Mouse (Mus musculus) testis, adult 2 months (tissue): ENCODE results near the gene H2-Aa. TPM values are rescaled to one million over a fixed set of nuclear protein-coding genes. Genes with fewer than 3 reads are reported as not detected.

ENCODE experiments used
- H3K27ac ChIP-seq: fragments of 200-500 bp; 2 replicates; pipeline ENCODE4 v1.5.1; 2012; ENCODE audit warnings: low read depth, low read length; ENCODE audit not compliant: control insufficient read depth, insufficient read depth
- H3K27me3 ChIP-seq: fragments of 200-500 bp; 2 replicates; pipeline ENCODE4 v1.6.1; 2012; ENCODE audit warnings: mild to moderate bottlenecking, low read length, moderate library complexity; ENCODE audit not compliant: control insufficient read depth, insufficient read depth
- H3K36me3 ChIP-seq: fragments of 200-500 bp; 2 replicates; pipeline ENCODE4 v1.6.1; 2012; ENCODE audit warnings: mild to moderate bottlenecking, low read length; ENCODE audit not compliant: control insufficient read depth, insufficient read depth
- H3K4me1 ChIP-seq: fragments of 200-500 bp; 2 replicates; pipeline ENCODE4 v1.6.1; 2012; ENCODE audit warnings: low read length; ENCODE audit not compliant: control insufficient read depth, insufficient read depth
- H3K4me3 ChIP-seq: fragments of 200-500 bp; 2 replicates; pipeline ENCODE4 v1.5.1; 2012; ENCODE audit warnings: low read depth, mild to moderate bottlenecking, low read length, moderate library complexity, mixed read lengths; ENCODE audit not compliant: control insufficient read depth
- CTCF ChIP-seq: fragments of 200-500 bp; IDR thresholded peaks from 2 replicates; pipeline ENCODE4 v1.5.1; 2012; ENCODE audit warnings: low read depth, mild to moderate bottlenecking, inconsistent platforms, low read length, moderate library complexity; ENCODE audit not compliant: control insufficient read depth, insufficient read depth, insufficient replicate concordance
- POLR2A ChIP-seq: fragments of 200-500 bp; IDR thresholded peaks from 2 replicates; pipeline ENCODE4 v1.6.1; 2012; ENCODE audit warnings: low read depth, mild to moderate bottlenecking, inconsistent platforms, low read length, moderate library complexity; ENCODE audit not compliant: control insufficient read depth
- polyA plus RNA-seq: library from polyadenylated mRNA; depleted of rRNA; stranded (reverse); fragments of >200 nt; gene quantifications from 2 replicates; pipeline ENCODE4 v1.2.3, GENCODE M21; 2012; rRNA removed

H2-Aa gene
- polyA plus RNA-seq, 1 experiment: 10.1 TPM

- Histone ChIP-seq H3K4me3 (no peak overlapping the region), H3K36me3 (no peaks in the 10 kb centered on the region), H3K4me1 (no peaks in the 10 kb centered on the region), H3K27ac (no peak overlapping the region), H3K27me3 (no peaks in the 10 kb centered on the region)
- TF ChIP-seq CTCF (peak; percentile 63; the same call in 1 of the 2 replicates), POLR2A (no peak)
Measured at GRCm38 (mm10) chr17:34234926-34235325, 52.7 kb downstream of the H2-Aa start.

Other genes with a start within 250 kb of the H2-Aa start
- gene Col11a2, start 248.4 kb downstream of the H2-Aa start, polyA plus RNA-seq: 2.4 and 2.8 TPM in 2 replicates
- 0.10 and 0.22 TPM in 2 replicates for gene H2-Oa, start 195.5 kb downstream of the H2-Aa start, polyA plus RNA-seq
- gene H2-DMa, start 168.3 kb downstream of the H2-Aa start, polyA plus RNA-seq: 33.8 and 40.7 TPM in 2 replicates
- 164 and 178 TPM in 2 replicates for gene Brd2, start 165.2 kb downstream of the H2-Aa start, polyA plus RNA-seq
- 0.27 and 0.41 TPM in 2 replicates for gene H2-DMb2, start 144.5 kb downstream of the H2-Aa start, polyA plus RNA-seq
- gene H2-DMb1, start 134.8 kb downstream of the H2-Aa start, polyA plus RNA-seq: 8.0 and 9.5 TPM in 2 replicates
- gene Tap1, start 100.3 kb downstream of the H2-Aa start, polyA plus RNA-seq: 1.5 TPM in 2 replicates
- 1.7 TPM in 2 replicates for gene Psmb9, start 100.1 kb downstream of the H2-Aa start, polyA plus RNA-seq
- gene Psmb8, start 90.1 kb downstream of the H2-Aa start, polyA plus RNA-seq: 2.0 and 2.3 TPM in 2 replicates
- 1.3 and 2.0 TPM in 2 replicates for gene Tap2, start 84.3 kb downstream of the H2-Aa start, polyA plus RNA-seq
- gene H2-Ob, start 48.9 kb downstream of the H2-Aa start, polyA plus RNA-seq: 0.06 and 0.16 TPM in 2 replicates
- 31.1 and 36.4 TPM in 2 replicates for gene H2-Ab1, start 30.1 kb downstream of the H2-Aa start, polyA plus RNA-seq
- gene H2-Eb1, start 18.0 kb upstream of the H2-Aa start, polyA plus RNA-seq: 5.6 and 7.8 TPM in 2 replicates
- gene H2-Eb2, start 37.8 kb upstream of the H2-Aa start, polyA plus RNA-seq: not detected in 2 replicates
- 0.16 and 0.21 TPM in 2 replicates for gene Btnl2, start 67.0 kb upstream of the H2-Aa start, polyA plus RNA-seq
- gene Btnl1, start 89.3 kb upstream of the H2-Aa start, polyA plus RNA-seq: 0.14 and 0.15 TPM in 2 replicates
- 883 and 1,115 TPM in 2 replicates for gene BC051142, start 111.0 kb upstream of the H2-Aa start, polyA plus RNA-seq
- 0.09 TPM in 1 of 2 replicates, not detected in the other for gene Btnl4, start 189.5 kb upstream of the H2-Aa start, polyA plus RNA-seq
- not detected in 2 replicates for gene Btnl6, start 229.5 kb upstream of the H2-Aa start, polyA plus RNA-seq